Mouse (Mus musculus): ENCODE results near the gene Smim5. TPM values are rescaled to one million over a fixed set of nuclear protein-coding genes. Genes with fewer than 3 reads are reported as not detected.

Gene Smim5
- polyA plus RNA-seq, 1 experiment, result 0.64 TPM

DNA sequence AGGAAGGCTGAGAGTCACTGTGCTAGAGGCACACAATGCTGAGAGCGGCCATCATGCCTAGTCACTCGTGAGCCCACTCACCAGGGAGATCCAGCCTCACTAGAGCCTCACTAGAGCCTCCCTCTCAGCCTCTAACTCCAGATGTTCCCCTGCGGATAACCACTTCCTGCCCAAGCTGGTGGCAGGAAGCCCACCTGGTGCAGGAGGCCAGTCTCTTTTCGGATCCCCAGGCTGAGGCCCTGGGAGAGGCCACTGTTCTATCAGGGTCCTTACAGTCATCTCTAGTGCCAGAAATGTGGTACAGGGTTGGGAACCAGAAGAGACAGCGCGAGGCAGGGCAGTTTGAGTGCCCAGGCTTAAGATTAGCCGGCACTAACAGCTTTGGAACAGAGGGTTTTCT is 1.3 kb upstream of the Smim5 start:
- DNase-seq (ENCODE audit: low read depth), result no peak
- TF ChIP-seq POLR2A (IDR thresholded peaks at IDR 0.05; ENCODE audit: borderline replicate concordance, extremely low read depth, insufficient read depth, insufficient read length, poor library complexity, severe bottlenecking) (no peak), CTCF (IDR thresholded peaks at IDR 0.05; ENCODE audit: borderline replicate concordance, extremely low read depth, insufficient read depth, insufficient read length) (no peak)

GRCm38 (mm10) chr11:115898886-115899285 is 880 bp upstream of the Smim5 start:
- peak; percentile 37 for DNase-seq (ENCODE audit: low read depth)
- TF ChIP-seq POLR2A (IDR thresholded peaks at IDR 0.05; ENCODE audit: borderline replicate concordance, extremely low read depth, insufficient read depth, insufficient read length, poor library complexity, severe bottlenecking) (no peak), CTCF (IDR thresholded peaks at IDR 0.05; ENCODE audit: borderline replicate concordance, extremely low read depth, insufficient read depth, insufficient read length) (peak; percentile 62)

GRCm38 (mm10) chr11:115900561-115901337 is 983 bp downstream of the Smim5 start:
- no peak for TF ChIP-seq CTCF (IDR thresholded peaks at IDR 0.05; ENCODE audit: borderline replicate concordance, extremely low read depth, insufficient read depth, insufficient read length)
- no peak for TF ChIP-seq POLR2A (IDR thresholded peaks at IDR 0.05; ENCODE audit: borderline replicate concordance, extremely low read depth, insufficient read depth, insufficient read length, poor library complexity, severe bottlenecking)
- DNase-seq (ENCODE audit: low read depth), result no peak

DNA sequence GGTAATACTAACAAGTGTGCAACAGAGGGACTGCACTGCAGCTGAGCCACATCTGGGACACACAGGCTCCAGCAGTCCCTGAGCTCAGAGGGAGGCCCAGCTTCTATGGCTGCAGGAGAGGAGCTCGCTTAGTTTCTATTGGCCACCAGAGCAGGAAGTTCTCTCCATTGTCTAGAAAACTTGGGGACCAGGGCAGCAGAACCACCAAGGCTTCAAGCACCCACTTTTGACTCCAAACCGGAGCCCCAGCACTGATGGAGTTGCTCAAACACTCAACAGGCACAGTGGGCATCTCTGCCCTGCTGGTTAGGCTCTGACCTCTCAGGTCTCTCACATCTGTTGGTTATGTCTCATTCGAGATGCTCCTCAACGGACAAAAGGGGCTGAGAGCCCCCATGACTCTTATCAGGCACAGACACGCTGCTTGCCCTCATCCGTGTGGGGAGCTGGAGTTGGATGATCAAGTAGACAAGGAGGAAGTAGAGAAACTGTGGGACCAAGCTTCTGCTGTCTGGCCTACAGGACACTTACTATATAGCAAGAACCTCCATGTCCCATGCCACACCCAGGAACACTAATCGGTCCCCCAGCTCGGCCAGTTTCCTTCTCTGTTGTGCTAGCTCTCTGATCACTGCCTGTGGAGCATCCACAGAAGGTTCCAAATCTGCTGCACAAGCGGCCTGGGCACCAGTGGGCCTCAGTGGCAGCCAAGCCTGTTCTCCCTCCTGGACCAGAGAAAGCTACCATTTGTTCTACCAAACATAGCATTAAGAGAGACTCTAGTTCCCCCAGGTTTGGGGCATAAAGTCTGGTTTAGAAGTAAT is 1.8 kb downstream of the Smim5 start:
- no peak for TF ChIP-seq CTCF (IDR thresholded peaks at IDR 0.05; ENCODE audit: borderline replicate concordance, extremely low read depth, insufficient read depth, insufficient read length)
- no peak for TF ChIP-seq POLR2A (IDR thresholded peaks at IDR 0.05; ENCODE audit: borderline replicate concordance, extremely low read depth, insufficient read depth, insufficient read length, poor library complexity, severe bottlenecking)

GRCm38 (mm10) chr11:115902177-115902576 is 2.4 kb downstream of the Smim5 start:
- no peak for TF ChIP-seq CTCF (IDR thresholded peaks at IDR 0.05; ENCODE audit: borderline replicate concordance, extremely low read depth, insufficient read depth, insufficient read length)
- no peak for TF ChIP-seq POLR2A (IDR thresholded peaks at IDR 0.05; ENCODE audit: borderline replicate concordance, extremely low read depth, insufficient read depth, insufficient read length, poor library complexity, severe bottlenecking)
- DNase-seq (ENCODE audit: low read depth), result no peak

More for the DNA sequence above, 1.8 kb downstream of the Smim5 start:
- no peak for DNase-seq (ENCODE audit: low read depth)

GRCm38 (mm10) chr11:115902831-115903230 is 3.1 kb downstream of the Smim5 start:
- peak; percentile 11 for DNase-seq (ENCODE audit: low read depth)
- no peak for TF ChIP-seq CTCF (IDR thresholded peaks at IDR 0.05; ENCODE audit: borderline replicate concordance, extremely low read depth, insufficient read depth, insufficient read length)
- no peak for TF ChIP-seq POLR2A (IDR thresholded peaks at IDR 0.05; ENCODE audit: borderline replicate concordance, extremely low read depth, insufficient read depth, insufficient read length, poor library complexity, severe bottlenecking)

GRCm38 (mm10) chr11:115903384-115904230 is 3.8 kb downstream of the Smim5 start:
- TF ChIP-seq CTCF (IDR thresholded peaks at IDR 0.05; ENCODE audit: borderline replicate concordance, extremely low read depth, insufficient read depth, insufficient read length) (no peak), POLR2A (IDR thresholded peaks at IDR 0.05; ENCODE audit: borderline replicate concordance, extremely low read depth, insufficient read depth, insufficient read length, poor library complexity, severe bottlenecking) (no peak)
- peak; percentile 4 for DNase-seq (ENCODE audit: low read depth)

DNA sequence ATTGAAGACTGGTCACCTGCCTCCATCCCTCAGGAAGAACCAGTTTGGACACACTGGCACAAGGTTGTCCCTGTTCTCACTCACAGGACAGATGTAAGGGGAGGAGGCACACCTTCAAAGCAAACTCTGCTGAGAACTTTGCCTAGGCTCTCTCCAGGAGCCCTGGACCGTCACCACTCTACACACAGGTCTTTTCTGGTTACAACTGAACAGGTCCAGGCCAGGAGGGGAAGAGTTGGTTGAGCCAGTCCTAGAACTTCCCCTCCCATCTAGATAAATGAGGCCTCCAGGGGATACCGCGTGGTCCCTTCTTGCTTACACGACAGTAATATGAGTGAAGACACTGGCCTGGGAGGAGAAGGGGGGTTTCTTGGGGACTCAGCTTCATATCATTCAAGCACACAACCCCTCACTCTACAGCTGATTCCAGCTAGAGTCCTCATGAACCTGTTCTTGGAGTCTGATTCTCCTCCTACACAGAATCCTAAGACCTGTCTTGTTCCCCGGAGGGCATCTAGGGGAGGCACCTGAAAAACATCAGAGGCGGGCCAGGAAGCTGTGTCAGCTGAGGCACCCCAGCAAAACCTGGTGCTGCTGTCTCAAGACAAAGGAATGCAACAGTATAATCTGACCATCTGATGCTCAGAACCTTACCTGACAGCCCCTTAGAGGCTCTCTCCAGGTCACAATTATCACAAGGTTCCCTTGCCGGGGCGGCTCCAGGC is 4.6 kb downstream of the Smim5 start:
- DNase-seq (ENCODE audit: low read depth), result no peak
- no peak for TF ChIP-seq POLR2A (IDR thresholded peaks at IDR 0.05; ENCODE audit: borderline replicate concordance, extremely low read depth, insufficient read depth, insufficient read length, poor library complexity, severe bottlenecking)
- no peak for TF ChIP-seq CTCF (IDR thresholded peaks at IDR 0.05; ENCODE audit: borderline replicate concordance, extremely low read depth, insufficient read depth, insufficient read length)

GRCm38 (mm10) chr11:115904956-115905790 is 5.4 kb downstream of the Smim5 start:
- TF ChIP-seq CTCF (IDR thresholded peaks at IDR 0.05; ENCODE audit: borderline replicate concordance, extremely low read depth, insufficient read depth, insufficient read length) (no peak), POLR2A (IDR thresholded peaks at IDR 0.05; ENCODE audit: borderline replicate concordance, extremely low read depth, insufficient read depth, insufficient read length, poor library complexity, severe bottlenecking) (no peak)
- peak; percentile 7 for DNase-seq (ENCODE audit: low read depth)

All from brain, embryonic 14.5 days (tissue).